26 mouse cellular contexts compared by ENCODE assay signal in genomic region chr10:66554259-66554658, GRCm38 (mm10).
"Had no signal": no experiment of that assay in that cellular context is flagged by ENCODE, and none has a peak within 500 bp of the region (broad histone marks: within the 10 kb centered on the region; RNA-seq: fewer than 3 reads in every experiment).

No protein-coding gene starts in this region.

- H3K4me2 ChIP-seq: heart, embryonic 12.5 days; hindbrain, embryonic 12.5 days; hindbrain, embryonic 14.5 days; intestine, embryonic 15.5 days; limb, embryonic 13.5 days; limb, embryonic 15.5 days; liver, embryonic 12.5 days had no signal

- DNase-seq: gastrocnemius, postnatal 14 days; gastrocnemius, postnatal 36 days; heart, adult 18-20 months; heart, postnatal 10 days; heart, postnatal 4 days; kidney, adult 18-20 months; kidney, adult 8-10 months; kidney, postnatal 10 days; kidney, postnatal 25 days; kidney, postnatal 4 days; layer of hippocampus, adult 9-11 months; layer of hippocampus, postnatal 36 days; left cerebral cortex, postnatal 4 days had no signal

- H3K27me3 ChIP-seq: heart, embryonic 12.5 days; hindbrain, embryonic 12.5 days; intestine, embryonic 15.5 days; limb, embryonic 13.5 days; limb, embryonic 15.5 days; liver, embryonic 12.5 days had no signal

- H3K27ac ChIP-seq: heart, embryonic 10.5 days; hindbrain, embryonic 10.5 days; hindbrain, embryonic 12.5 days; hindbrain, embryonic 14.5 days; intestine, embryonic 15.5 days; layer of hippocampus, adult 2 months; limb, embryonic 13.5 days; limb, embryonic 15.5 days; liver, embryonic 12.5 days had no signal

- ATAC-seq: hindbrain, embryonic 16.5 days; inflammation-experienced regulatory T-cells, adult 6 months; intestine, embryonic 15.5 days; intestine, postnatal 0 days; liver, embryonic 12.5 days had no signal

- H3K9me3 ChIP-seq: heart, embryonic 10.5 days; heart, embryonic 12.5 days; hindbrain, embryonic 10.5 days; hindbrain, embryonic 12.5 days; intestine, embryonic 15.5 days; limb, embryonic 13.5 days; limb, embryonic 15.5 days; liver, embryonic 12.5 days had no signal

- H3K36me3 ChIP-seq: heart, embryonic 10.5 days; heart, embryonic 12.5 days; hindbrain, embryonic 10.5 days; hindbrain, embryonic 12.5 days; intestine, embryonic 15.5 days; limb, embryonic 13.5 days; limb, embryonic 15.5 days; liver, embryonic 12.5 days had no signal

- H3K4me1 ChIP-seq: heart, embryonic 10.5 days; intestine, embryonic 15.5 days; limb, embryonic 15.5 days; liver, embryonic 12.5 days had no signal

- H3K4me3 ChIP-seq: heart, embryonic 10.5 days; heart, embryonic 12.5 days; hindbrain, embryonic 10.5 days; hindbrain, embryonic 12.5 days; intestine, embryonic 15.5 days; layer of hippocampus, adult 2 months; limb, embryonic 13.5 days; limb, embryonic 15.5 days; liver, embryonic 12.5 days had no signal

- H3K9ac ChIP-seq: heart, embryonic 12.5 days; hindbrain, embryonic 12.5 days; hindbrain, embryonic 14.5 days; intestine, embryonic 15.5 days; limb, embryonic 13.5 days; limb, embryonic 15.5 days; liver, embryonic 12.5 days had no signal
